Mouse (Mus musculus) adrenal gland, postnatal 36 days (tissue): ENCODE data around the gene Pnliprp1. TPM values are rescaled to one million over a fixed set of nuclear protein-coding genes. Genes with fewer than 3 reads are reported as not detected.

Source experiments
- DNase-seq, 2 experiments: peaks; one replicate each; pipeline ENCODE4 v3.0.0; 2021; ENCODE audit warnings: mixed read lengths in 1 of 2
- total RNA-seq, 2 experiments: library from RNA; stranded (reverse); gene quantifications; 2 replicates each; pipeline ENCODE4 v1.2.3; 2021

The Pnliprp1 gene
- total RNA-seq, 2 experiments from 2014 or later: not detected

- DNase-seq: no peak
Observed at GRCm38 (mm10) chr19:58781566-58781965, 52.9 kb downstream of the Pnliprp1 start.

GRCm38 (mm10) chr19:58783938-58784337, 55.3 kb downstream of the Pnliprp1 start:
- DNase-seq: peak; percentile 10 to 56

GRCm38 (mm10) chr19:58789194-58789593, 60.5 kb downstream of the Pnliprp1 start:
- DNase-seq: peak; percentile 45 to 51

Other genes with a start within 250 kb of the Pnliprp1 start
- not detected for gene Ccdc172, start 216.9 kb upstream of the Pnliprp1 start, total RNA-seq
- under 1 TPM in 1 of 2 experiments, not detected in 1; 0.20 TPM for gene Pnlip, start 76.4 kb upstream of the Pnliprp1 start, total RNA-seq
- gene Pnliprp2, start 30.8 kb downstream of the Pnliprp1 start, total RNA-seq: not detected
- not detected for gene 1700019N19Rik, start 65.6 kb downstream of the Pnliprp1 start, total RNA-seq
- gene Eno4, start 214.5 kb downstream of the Pnliprp1 start, total RNA-seq: under 1 TPM; 0.26 to 0.56 TPM
- 100 to 1,000 TPM in 1 of 2 experiments, 10 to 100 TPM in 1; 55.1 to 109 TPM for gene Hspa12a, start 214.8 kb downstream of the Pnliprp1 start, total RNA-seq